Mouse (Mus musculus) megakaryocyte, embryonic 14.5 days (primary cell): Measurements from ENCODE around the gene Tubb5.

ENCODE experiments used
- FLI1 ChIP-seq: IDR thresholded peaks from 2 replicates; pipeline ENCODE4 v1.6.1; 2012; ENCODE audit warnings: low read length, inconsistent platforms, mixed read lengths
- GATA1 ChIP-seq: IDR thresholded peaks from 3 replicates; pipeline ENCODE4 v1.6.1; 2012; ENCODE audit warnings: mixed read lengths, low read length, inconsistent platforms, borderline replicate concordance

GRCm38 (mm10) chr17:35822564-35822963 is 15.5 kb downstream of the Tubb5 start:
- TF ChIP-seq GATA1 (no peak), FLI1 (no peak)
